Mouse (Mus musculus) kidney, adult 2 months (tissue): ENCODE data around the gene Slc45a1.

ENCODE experiments used
- CTCF ChIP-seq: fragments of 200-500 bp; conservative IDR thresholded peaks from 2 replicates; pipeline ENCODE4 v1.5.1; 2011; ENCODE audit warnings: low read depth, mild to moderate bottlenecking, control low read depth, low read length, moderate library complexity, mixed read lengths; ENCODE audit not compliant: insufficient read depth, insufficient read length
- POLR2A ChIP-seq: fragments of 200-500 bp; IDR thresholded peaks from one replicate; pipeline ENCODE4 v1.6.1; 2011; ENCODE audit warnings: low read depth, low read length, control low read depth

GRCm38 (mm10) chr4:150583777-150584135 is 68.2 kb downstream of the Slc45a1 start:
- no peak for TF ChIP-seq POLR2A
- TF ChIP-seq CTCF: no peak
